23 mouse cellular contexts compared by ENCODE assay signal in the genomic region with DNA sequence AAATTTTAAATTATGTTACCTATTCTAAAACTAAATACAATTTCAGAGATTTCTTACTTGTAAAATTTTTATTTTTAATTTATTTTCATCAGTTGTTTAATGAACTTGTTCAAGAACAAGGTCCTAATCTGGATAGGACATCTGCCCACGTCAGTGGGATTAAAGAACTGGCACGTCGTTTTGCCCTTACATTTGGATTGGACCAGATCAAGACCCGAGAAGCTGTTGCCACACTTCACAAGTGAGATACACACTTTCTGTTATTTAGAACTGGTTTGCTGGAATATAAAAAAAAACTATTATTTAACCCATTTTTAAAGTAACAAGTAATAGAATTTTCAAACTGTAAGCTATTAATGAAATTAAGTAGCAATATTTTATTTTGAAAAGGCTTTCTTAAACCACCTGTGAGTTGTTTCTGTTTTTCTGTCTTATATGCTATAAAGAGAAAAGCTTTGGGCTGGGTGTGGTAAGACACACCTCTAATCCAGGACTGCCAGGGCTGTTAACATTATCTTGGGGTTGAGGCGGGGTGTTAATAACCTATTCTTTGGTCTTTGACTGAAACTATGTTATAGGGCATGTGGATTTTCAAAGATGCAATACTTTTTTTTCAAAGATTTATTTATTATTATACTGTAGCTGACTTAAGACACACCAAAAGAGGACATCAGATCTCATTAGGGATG.
"Had no signal": no experiment of that assay in that cellular context is flagged by ENCODE, and none has a peak within 500 bp of the region (broad histone marks: within the 10 kb centered on the region; RNA-seq: fewer than 3 reads in every experiment).

No protein-coding gene starts in this region.

- H3K27me3 ChIP-seq: heart, embryonic 13.5 days; heart, embryonic 15.5 days; hindbrain, embryonic 13.5 days; hindbrain, embryonic 15.5 days; kidney, embryonic 15.5 days; limb, embryonic 13.5 days; limb, embryonic 15.5 days had no signal

- H3K9me3 ChIP-seq: heart, embryonic 10.5 days; heart, embryonic 13.5 days; heart, embryonic 15.5 days; hindbrain, embryonic 13.5 days; hindbrain, embryonic 15.5 days; kidney, embryonic 15.5 days; limb, embryonic 13.5 days; limb, embryonic 15.5 days had no signal

- ATAC-seq: hindbrain, postnatal 0 days; intestine, embryonic 16.5 days had no signal

- H3K4me3 ChIP-seq: heart, embryonic 10.5 days; heart, embryonic 13.5 days; heart, embryonic 15.5 days; hindbrain, embryonic 13.5 days; hindbrain, embryonic 15.5 days; kidney, embryonic 15.5 days; left cerebral cortex, adult 2 months; limb, embryonic 13.5 days; limb, embryonic 15.5 days had no signal

- H3K27ac ChIP-seq: heart, embryonic 10.5 days; heart, embryonic 13.5 days; heart, embryonic 15.5 days; hindbrain, embryonic 13.5 days; hindbrain, embryonic 15.5 days; hindbrain, postnatal 0 days; kidney, embryonic 15.5 days; kidney, postnatal 0 days; left cerebral cortex, adult 2 months; limb, embryonic 13.5 days; limb, embryonic 15.5 days had no signal

- H3K4me1 ChIP-seq: heart, embryonic 10.5 days; heart, embryonic 13.5 days; heart, embryonic 15.5 days; hindbrain, embryonic 13.5 days; hindbrain, embryonic 15.5 days; kidney, embryonic 15.5 days; limb, embryonic 13.5 days; limb, embryonic 15.5 days had no signal

- H3K9ac ChIP-seq: heart, embryonic 13.5 days; heart, embryonic 15.5 days; hindbrain, embryonic 13.5 days; hindbrain, embryonic 15.5 days; kidney, embryonic 15.5 days; limb, embryonic 13.5 days; limb, embryonic 15.5 days had no signal

- H3K4me2 ChIP-seq: heart, embryonic 13.5 days; heart, embryonic 15.5 days; hindbrain, embryonic 13.5 days; hindbrain, embryonic 15.5 days; kidney, embryonic 15.5 days; limb, embryonic 13.5 days; limb, embryonic 15.5 days; liver, embryonic 11.5 days had no signal

- DNase-seq: gastrocnemius, postnatal 14 days; gastrocnemius, postnatal 36 days; heart, adult 18-20 months; heart, postnatal 14 days; heart, postnatal 36 days; kidney, adult 11 months; kidney, adult 2 months; kidney, adult 9 months; kidney, postnatal 14 days; kidney, postnatal 36 days had no signal
